Mouse (Mus musculus): ENCODE data around the gene Azgp1.

- TF ChIP-seq CTCF (IDR thresholded peaks at IDR 0.05) (no peak), EP300 (IDR thresholded peaks at IDR 0.05) (no peak)
Measured at GRCm38 (mm10) chr5:138012382-138012781, 31.1 kb downstream of the Azgp1 start.

Data from lung, postnatal 0 days (tissue).